27 mouse cellular contexts compared by ENCODE assay signal in genomic region chr4:33012484-33012883, GRCm38 (mm10). TPM values are rescaled to one million over a fixed set of nuclear protein-coding genes. Genes with fewer than 3 reads are reported as not detected.
"Had no signal": no experiment of that assay in that cellular context is flagged by ENCODE, and none has a peak within 500 bp of the region (broad histone marks: within the 10 kb centered on the region; RNA-seq: fewer than 3 reads in every experiment).

No protein-coding gene starts in this region.

- H3K4me3 ChIP-seq: heart, adult 2 months; heart, embryonic 13.5 days; heart, embryonic 15.5 days; hindbrain, embryonic 13.5 days; hindbrain, embryonic 15.5 days; kidney, embryonic 15.5 days; limb, embryonic 13.5 days; limb, embryonic 15.5 days; liver, embryonic 12.5 days had no signal

- ATAC-seq: hindbrain, postnatal 0 days; intestine, embryonic 16.5 days; liver, embryonic 12.5 days had no signal

- H3K9ac ChIP-seq: heart, embryonic 13.5 days; heart, embryonic 15.5 days; hindbrain, embryonic 13.5 days; hindbrain, embryonic 15.5 days; kidney, embryonic 15.5 days; limb, embryonic 13.5 days; limb, embryonic 15.5 days; liver, embryonic 12.5 days; liver, embryonic 14.5 days had no signal

- H3K4me2 ChIP-seq: heart, embryonic 11.5 days; heart, embryonic 13.5 days; heart, embryonic 15.5 days; hindbrain, embryonic 13.5 days; hindbrain, embryonic 15.5 days; kidney, embryonic 15.5 days; limb, embryonic 13.5 days; limb, embryonic 15.5 days; liver, embryonic 12.5 days had no signal

- H3K4me1 ChIP-seq: heart, embryonic 13.5 days; hindbrain, embryonic 13.5 days; hindbrain, embryonic 15.5 days; kidney, embryonic 15.5 days; limb, embryonic 13.5 days; limb, embryonic 15.5 days had no signal

- H3K27me3 ChIP-seq: heart, embryonic 13.5 days; heart, embryonic 15.5 days; hindbrain, embryonic 13.5 days; hindbrain, embryonic 15.5 days; kidney, embryonic 15.5 days; limb, embryonic 13.5 days; limb, embryonic 15.5 days; liver, embryonic 12.5 days had no signal

- H3K9me3 ChIP-seq: heart, embryonic 13.5 days; heart, embryonic 15.5 days; hindbrain, embryonic 13.5 days; hindbrain, embryonic 15.5 days; kidney, embryonic 15.5 days; limb, embryonic 13.5 days; limb, embryonic 15.5 days; liver, embryonic 12.5 days had no signal

- H3K36me3 ChIP-seq: limb, embryonic 15.5 days; liver, embryonic 12.5 days had no signal

- H3K27ac ChIP-seq: heart, adult 2 months; heart, embryonic 13.5 days; heart, embryonic 15.5 days; hindbrain, embryonic 13.5 days; hindbrain, embryonic 15.5 days; hindbrain, postnatal 0 days; kidney, embryonic 15.5 days; kidney, postnatal 0 days; limb, embryonic 13.5 days; limb, embryonic 15.5 days; liver, embryonic 12.5 days; liver, embryonic 14.5 days had no signal

- DNase-seq: gastrocnemius, postnatal 14 days; gastrocnemius, postnatal 36 days; heart, adult 2 months; heart, postnatal 14 days; heart, postnatal 36 days; kidney, adult 11 months; kidney, adult 2 months; kidney, adult 9 months; kidney, postnatal 14 days; kidney, postnatal 36 days; layer of hippocampus, adult 9-11 months; layer of hippocampus, postnatal 36 days; left cerebral cortex, postnatal 4 days had no signal

RNA-seq across cellular contexts. Expression of gene Gabrr2, which starts 50.3 kb away (rescaled TPM):
- polyA plus RNA-seq: heart, postnatal 0 days; kidney, embryonic 15.5 days; kidney, postnatal 0 days; liver, embryonic 12.5 days had no signal
